Mouse (Mus musculus): ENCODE measurements around the gene Gm1979.
"Not testable (repeated sequence)": the region's sequence is repeated elsewhere in the genome, so short reads cannot be mapped to it uniquely, and the experiment has no call there.

Gene Gm1979

GRCm38 (mm10) chr5:26004698-26005097, at the start of gene Gm1979:
Gm1979 (minus strand) TSS chr5:26004798.
- DNase-seq (ENCODE audit: low spot score): not testable (repeated sequence)

DNA sequence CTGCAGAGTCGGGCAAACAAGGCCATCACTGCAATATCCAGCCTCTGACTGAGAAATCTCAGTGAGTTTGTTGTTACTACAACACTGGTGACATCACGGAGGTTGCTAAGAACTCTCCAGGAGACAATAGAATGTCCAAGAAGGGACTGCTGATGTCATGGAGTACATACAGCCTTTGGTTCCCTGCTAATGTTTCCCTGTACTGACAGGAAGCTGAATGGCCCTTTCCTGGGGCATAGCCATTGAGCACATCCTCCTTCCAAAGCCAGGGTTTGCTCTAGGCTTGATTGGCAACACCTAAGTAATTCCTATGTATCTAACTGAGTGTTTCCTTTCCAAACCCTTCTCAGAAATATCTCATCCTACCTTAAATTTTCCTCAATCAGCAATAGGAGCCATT, 34.9 kb upstream of the Gm1979 start, which contains the start of gene Speer4a:
Speer4a (minus strand) TSS at position 101 of the 400 bp plus-strand sequence.
- not testable (repeated sequence) for DNase-seq (ENCODE audit: low spot score)

DNA sequence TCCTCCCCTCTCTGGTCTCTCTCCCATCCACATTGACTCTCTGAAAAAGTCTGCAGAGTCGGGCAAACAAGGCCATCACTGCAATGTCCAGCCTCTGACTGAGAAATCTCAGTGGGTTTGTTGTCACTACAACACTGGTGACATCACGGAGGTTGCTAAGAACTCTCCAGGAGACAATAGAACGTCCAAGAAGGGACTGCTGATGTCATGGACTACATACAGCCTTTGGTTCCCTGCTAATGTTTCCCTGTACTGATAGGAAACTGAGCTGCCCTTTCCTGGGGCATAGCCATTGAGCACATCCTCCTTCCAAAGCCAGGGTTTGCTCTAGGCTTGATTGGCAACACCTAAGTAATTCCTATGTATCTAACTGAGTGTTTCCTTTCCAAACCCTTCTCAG, 18.2 kb upstream of the Gm1979 start, which contains the start of gene Gm5862:
Gm5862 (minus strand) TSS at position 101 of the 400 bp plus-strand sequence.
- DNase-seq (ENCODE audit: low spot score): not testable (repeated sequence)

- DNase-seq (ENCODE audit: low spot score): not testable (repeated sequence)
Observed at GRCm38 (mm10) chr5:26007697-26008096, 3.1 kb upstream of the Gm1979 start.

GRCm38 (mm10) chr5:26006937-26007695, 2.5 kb upstream of the Gm1979 start:
- not testable (repeated sequence) for DNase-seq (ENCODE audit: low spot score)

DNA sequence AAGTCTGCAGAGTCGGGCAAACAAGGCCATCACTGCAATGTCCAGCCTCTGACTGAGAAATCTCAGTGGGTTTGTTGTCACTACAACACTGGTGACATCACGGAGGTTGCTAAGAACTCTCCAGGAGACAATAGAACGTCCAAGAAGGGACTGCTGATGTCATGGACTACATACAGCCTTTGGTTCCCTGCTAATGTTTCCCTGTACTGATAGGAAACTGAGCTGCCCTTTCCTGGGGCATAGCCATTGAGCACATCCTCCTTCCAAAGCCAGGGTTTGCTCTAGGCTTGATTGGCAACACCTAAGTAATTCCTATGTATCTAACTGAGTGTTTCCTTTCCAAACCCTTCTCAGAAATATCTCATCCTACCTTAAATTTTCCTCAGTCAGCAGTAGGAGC, 16.0 kb downstream of the Gm1979 start, which contains the start of gene Gm21698:
Gm21698 (minus strand) TSS at position 101 of the 400 bp plus-strand sequence.
- not testable (repeated sequence) for DNase-seq (ENCODE audit: low spot score)

DNA sequence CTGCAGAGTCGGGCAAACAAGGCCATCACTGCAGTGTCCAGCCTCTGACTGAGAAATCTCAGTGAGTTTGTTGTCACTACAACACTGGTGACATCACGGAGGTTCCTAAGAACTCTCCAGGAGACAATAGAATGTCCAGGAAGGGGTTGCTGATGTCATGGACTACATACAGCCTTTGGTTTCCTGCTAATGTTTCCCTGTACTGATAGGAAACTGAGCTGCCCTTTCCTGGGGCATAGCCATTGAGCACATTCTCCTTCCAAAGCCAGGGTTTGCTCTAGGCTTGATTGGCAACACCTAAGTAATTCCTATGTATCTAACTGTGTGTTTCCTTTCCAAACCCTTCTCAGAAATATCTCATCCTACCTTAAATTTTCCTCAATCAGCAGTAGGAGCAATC, 32.0 kb downstream of the Gm1979 start, which contains the start of gene Gm21680:
Gm21680 (minus strand) TSS at position 101 of the 400 bp plus-strand sequence.
- DNase-seq (ENCODE audit: low spot score): not testable (repeated sequence)

DNA sequence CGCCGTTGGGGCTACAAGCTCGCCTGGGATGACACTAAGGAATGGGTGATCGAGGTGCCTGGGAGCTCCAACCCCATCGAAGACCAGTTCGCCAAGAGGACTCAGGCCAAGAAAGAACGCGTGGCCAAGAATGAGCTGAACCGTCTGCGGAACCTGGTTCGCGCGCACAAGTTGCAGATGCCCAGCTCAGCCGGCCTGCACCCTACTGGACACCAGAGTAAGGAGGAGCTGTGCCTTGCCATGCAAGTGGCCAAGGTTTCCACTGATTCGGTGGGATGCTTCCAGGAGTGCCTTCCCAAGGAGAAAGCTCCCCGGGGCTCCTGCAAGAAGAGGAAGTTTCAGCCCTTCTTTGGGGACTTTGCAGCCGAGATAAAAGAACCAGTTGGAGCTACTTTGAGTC, 47.5 kb downstream of the Gm1979 start:
- DNase-seq (ENCODE audit: low spot score): not testable (repeated sequence)

DNA sequence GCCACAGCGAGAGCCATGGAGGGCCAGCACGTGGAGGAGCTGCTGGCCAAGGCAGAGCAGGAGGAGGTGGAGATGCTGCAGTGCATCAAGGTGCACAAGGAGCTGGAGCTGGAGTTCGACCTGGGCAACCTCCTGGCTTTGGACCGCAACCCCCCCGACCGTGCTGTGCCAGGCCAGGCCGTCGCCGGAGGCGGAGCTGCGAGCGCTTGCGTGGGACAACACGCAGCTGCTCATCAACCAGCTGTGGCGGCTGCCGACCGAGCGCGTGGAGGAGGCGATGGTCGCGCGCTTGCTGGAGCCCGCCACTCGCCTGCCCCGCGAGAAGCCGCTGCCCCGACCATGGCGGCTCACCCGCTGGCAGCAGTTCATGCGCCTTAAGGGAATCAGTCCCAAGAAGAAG, 48.0 kb downstream of the Gm1979 start:
- DNase-seq (ENCODE audit: low spot score): not testable (repeated sequence)

DNA sequence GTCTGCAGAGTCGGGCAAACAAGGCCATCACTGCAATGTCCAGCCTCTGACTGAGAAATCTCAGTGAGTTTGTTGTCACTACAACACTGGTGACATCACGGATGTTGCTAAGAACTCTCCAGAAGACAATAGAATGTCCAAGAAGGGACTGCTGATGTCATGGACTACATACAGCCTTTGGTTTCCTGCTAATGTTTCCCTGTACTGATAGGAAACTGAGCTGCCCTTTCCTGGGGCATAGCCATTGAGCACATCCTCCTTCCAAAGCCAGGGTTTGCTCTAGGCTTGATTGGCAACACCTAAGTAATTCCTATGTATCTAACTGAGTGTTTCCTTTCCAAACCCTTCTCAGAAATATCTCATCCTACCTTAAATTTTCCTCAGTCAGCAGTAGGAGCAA, 50.3 kb downstream of the Gm1979 start, which contains the start of gene Gm21671:
Gm21671 (minus strand) TSS at position 101 of the 400 bp plus-strand sequence.
- not testable (repeated sequence) for DNase-seq (ENCODE audit: low spot score)
